Mouse (Mus musculus): ENCODE measurements at regions not wholly inside any gene's neighbourhood (a gene's known extent, or its start where the extent isn't known, plus 50 kb on each side); places are given as distances from the start of the nearest gene placed in this dataset.
A peak's percentile ranks its signal among the peaks of the same experiment; 100 is the strongest.

DNA sequence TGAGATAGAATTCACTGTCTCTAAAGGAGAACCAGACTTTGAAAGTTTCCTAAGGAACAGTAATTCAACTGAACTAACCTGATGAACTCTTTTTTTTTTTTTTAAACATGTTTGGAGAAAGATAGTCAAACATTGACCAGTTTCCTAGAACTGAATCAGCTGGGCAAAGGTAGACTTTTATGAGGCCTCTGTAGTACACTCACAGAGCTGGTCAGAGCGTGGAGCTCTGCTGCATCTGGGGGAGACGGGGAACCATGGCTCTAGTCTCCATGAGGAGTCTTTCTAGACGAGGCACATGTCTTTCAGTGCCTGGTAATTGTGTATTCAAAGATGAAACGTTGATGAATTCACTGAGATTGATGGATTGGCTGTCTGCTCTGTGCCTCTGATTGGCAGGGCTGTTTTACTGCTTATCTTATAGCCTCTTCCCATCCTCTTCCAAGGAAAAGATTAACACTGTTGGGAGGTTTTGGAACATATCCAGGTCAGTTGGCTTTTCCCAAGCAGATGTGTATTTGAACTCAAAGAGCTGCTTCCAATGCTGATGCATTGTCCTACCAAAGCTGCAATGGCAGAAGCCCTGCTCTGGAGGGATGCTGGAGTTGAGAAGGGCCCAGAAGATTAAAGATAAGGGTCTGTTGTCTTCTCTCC is 122.5 kb upstream of the Maf start:
- no peak overlapping the region for H3K4me3 ChIP-seq (ENCODE audit: low read depth, low read length)
- no peak for DNase-seq (ENCODE audit: low spot score)
- WGBS, result 64% methylated on average over 4 of the region's 4 CpGs
- H3K27ac ChIP-seq (replicated peaks; ENCODE audit: low read depth, low read length), result no peak overlapping the region
- H3K9ac ChIP-seq (ENCODE audit: low read depth, low read length), result no peak overlapping the region
- H3K36me3 ChIP-seq (ENCODE audit: control insufficient read depth, insufficient read depth, low read length), result no peaks in the 10 kb centered on the region
- no peaks in the 10 kb centered on the region for H3K9me3 ChIP-seq (ENCODE audit: control insufficient read depth, low read length)
- H3K4me1 ChIP-seq (ENCODE audit: control insufficient read depth, insufficient read depth, low read length), result peaks cover 11% of the 10 kb centered on the region
- H3K27me3 ChIP-seq (replicated peaks; ENCODE audit: control insufficient read depth, insufficient read depth, low read length), result no peaks in the 10 kb centered on the region
- no peak overlapping the region for H3K4me2 ChIP-seq (ENCODE audit: low read depth, low read length)
- ATAC-seq (ENCODE audit: low read depth), result no peak

- 72% methylated on average over 3 of the region's 3 CpGs for WGBS
- Histone ChIP-seq H3K36me3 (ENCODE audit: control insufficient read depth, insufficient read depth, low read length) (no peaks in the 10 kb centered on the region), H3K4me3 (ENCODE audit: low read depth, low read length) (no peak overlapping the region), H3K4me2 (ENCODE audit: low read depth, low read length) (no peak overlapping the region), H3K4me1 (ENCODE audit: control insufficient read depth, insufficient read depth, low read length) (peaks cover 18% of the 10 kb centered on the region), H3K9me3 (ENCODE audit: control insufficient read depth, low read length) (no peaks in the 10 kb centered on the region), H3K27me3 (replicated peaks; ENCODE audit: control insufficient read depth, insufficient read depth, low read length) (no peaks in the 10 kb centered on the region), H3K9ac (ENCODE audit: low read depth, low read length) (no peak overlapping the region), H3K27ac (replicated peaks; ENCODE audit: low read depth, low read length) (peak overlapping the region; percentile 24; the same call in 1 of the 2 replicates)
- DNase-seq (ENCODE audit: low spot score), result peak; percentile 39
- ATAC-seq (ENCODE audit: low read depth), result no peak
Measured at GRCm38 (mm10) chr8:115826516-115826915, 118.9 kb upstream of the Maf start.

- Histone ChIP-seq H3K27me3 (replicated peaks; ENCODE audit: control insufficient read depth, insufficient read depth, low read length) (no peaks in the 10 kb centered on the region), H3K36me3 (ENCODE audit: control insufficient read depth, insufficient read depth, low read length) (no peaks in the 10 kb centered on the region), H3K27ac (replicated peaks; ENCODE audit: low read depth, low read length) (0 out of 2 replicates have a peak overlapping the region, but pooled peaks have one; percentile 24), H3K9ac (ENCODE audit: low read depth, low read length) (no peak overlapping the region), H3K9me3 (ENCODE audit: control insufficient read depth, low read length) (no peaks in the 10 kb centered on the region), H3K4me1 (ENCODE audit: control insufficient read depth, insufficient read depth, low read length) (peaks cover 18% of the 10 kb centered on the region), H3K4me3 (ENCODE audit: low read depth, low read length) (no peak overlapping the region), H3K4me2 (ENCODE audit: low read depth, low read length) (no peak overlapping the region)
- 58% methylated on average over 5 of the region's 5 CpGs for WGBS
- ATAC-seq (ENCODE audit: low read depth), result no peak
- no peak for DNase-seq (ENCODE audit: low spot score)
Measured at GRCm38 (mm10) chr8:115825899-115826502, 118.4 kb upstream of the Maf start.

DNA sequence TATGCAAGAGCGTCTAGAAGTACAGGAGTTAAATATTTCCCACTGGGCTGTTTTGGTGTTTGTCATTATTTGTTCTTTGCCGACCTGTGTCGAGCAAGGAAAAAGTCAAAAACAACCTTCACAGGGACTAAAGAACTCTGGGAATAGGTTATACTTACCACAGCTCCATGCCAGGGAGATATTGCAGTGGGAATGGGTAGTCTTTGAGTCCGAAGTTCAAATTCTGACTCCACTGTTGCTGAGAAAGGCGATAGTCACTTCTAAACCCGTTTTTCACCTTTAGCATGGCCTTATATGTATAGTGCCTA is 116.8 kb upstream of the Maf start:
- H3K27me3 ChIP-seq (replicated peaks; ENCODE audit: control insufficient read depth, insufficient read depth, low read length), result no peaks in the 10 kb centered on the region
- H3K36me3 ChIP-seq (ENCODE audit: control insufficient read depth, insufficient read depth, low read length), result no peaks in the 10 kb centered on the region
- 77% methylated on average over 6 of the region's 6 CpGs for WGBS
- no peak for DNase-seq (ENCODE audit: low spot score)
- H3K9ac ChIP-seq (ENCODE audit: low read depth, low read length), result no peak overlapping the region
- no peak overlapping the region for H3K4me2 ChIP-seq (ENCODE audit: low read depth, low read length)
- no peak overlapping the region for H3K27ac ChIP-seq (replicated peaks; ENCODE audit: low read depth, low read length)
- no peak for ATAC-seq (ENCODE audit: low read depth)
- no peak overlapping the region for H3K4me3 ChIP-seq (ENCODE audit: low read depth, low read length)
- H3K4me1 ChIP-seq (ENCODE audit: control insufficient read depth, insufficient read depth, low read length), result peaks cover 18% of the 10 kb centered on the region
- no peaks in the 10 kb centered on the region for H3K9me3 ChIP-seq (ENCODE audit: control insufficient read depth, low read length)

DNA sequence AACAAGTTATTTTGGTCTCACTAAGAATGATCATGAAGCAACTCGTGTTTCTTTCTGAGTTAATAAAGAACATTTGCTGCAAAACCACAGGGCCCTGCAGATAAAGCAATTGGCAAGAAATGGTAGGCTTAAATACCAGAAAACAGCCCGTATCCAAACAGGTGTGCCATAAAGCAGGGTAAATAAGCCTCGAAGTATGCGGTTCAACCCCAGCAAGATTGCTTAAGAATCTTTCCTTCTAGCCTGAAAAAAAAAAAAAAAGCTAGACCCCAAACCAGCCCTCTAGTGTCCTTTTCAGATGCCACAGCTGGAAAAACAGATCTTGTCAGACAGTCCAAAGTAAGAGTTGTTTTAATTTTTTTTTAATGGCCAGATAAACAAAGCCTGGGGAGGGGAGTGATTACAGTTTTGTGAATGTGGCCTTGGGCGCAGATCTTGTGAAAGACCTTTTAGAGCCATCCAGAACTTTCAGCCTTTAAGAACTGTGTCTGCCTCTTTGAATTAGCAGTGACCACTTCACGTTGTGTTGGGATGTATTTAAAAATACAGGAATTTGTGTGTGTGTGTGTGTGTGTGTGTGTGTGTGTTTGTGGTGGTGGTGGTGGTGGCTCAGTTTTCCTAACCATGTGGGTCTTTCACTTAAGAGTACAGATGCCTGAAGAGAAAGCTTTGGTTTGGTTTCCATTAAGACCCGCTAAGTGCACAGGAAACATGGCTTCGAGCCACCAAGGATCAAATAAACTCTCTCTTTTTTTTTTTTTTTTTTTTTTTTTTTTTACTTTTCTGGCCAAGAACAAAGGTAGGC is 116.3 kb upstream of the Maf start:
- no peaks in the 10 kb centered on the region for H3K36me3 ChIP-seq (ENCODE audit: control insufficient read depth, insufficient read depth, low read length)
- WGBS, result 32% methylated on average over 8 of the region's 8 CpGs
- DNase-seq (ENCODE audit: low spot score), result peak; percentile 81
- no peaks in the 10 kb centered on the region for H3K27me3 ChIP-seq (replicated peaks; ENCODE audit: control insufficient read depth, insufficient read depth, low read length)
- no peaks in the 10 kb centered on the region for H3K9me3 ChIP-seq (ENCODE audit: control insufficient read depth, low read length)
- peaks cover 18% of the 10 kb centered on the region for H3K4me1 ChIP-seq (ENCODE audit: control insufficient read depth, insufficient read depth, low read length)
- no peak overlapping the region for H3K4me3 ChIP-seq (ENCODE audit: low read depth, low read length)
- H3K4me2 ChIP-seq (ENCODE audit: low read depth, low read length), result no peak overlapping the region
- H3K27ac ChIP-seq (replicated peaks; ENCODE audit: low read depth, low read length), result peak overlapping the region; percentile 21; the same call in 1 of the 2 replicates
- no peak; the same call in 1 of the 2 replicates for ATAC-seq (ENCODE audit: low read depth)
- H3K9ac ChIP-seq (ENCODE audit: low read depth, low read length), result no peak overlapping the region

- no peaks in the 10 kb centered on the region for H3K4me1 ChIP-seq (ENCODE audit: control insufficient read depth, insufficient read depth, low read length)
- DNase-seq (ENCODE audit: low spot score), result peak; percentile 20
- no peak overlapping the region for H3K9ac ChIP-seq (ENCODE audit: low read depth, low read length)
- WGBS, result 46% methylated on average over 4 of the region's 4 CpGs
- no peak overlapping the region for H3K27ac ChIP-seq (replicated peaks; ENCODE audit: low read depth, low read length)
- H3K4me3 ChIP-seq (ENCODE audit: low read depth, low read length), result no peak overlapping the region
- H3K27me3 ChIP-seq (replicated peaks; ENCODE audit: control insufficient read depth, insufficient read depth, low read length), result peaks cover 4% of the 10 kb centered on the region; the same call in 1 of the 2 replicates
- no peaks in the 10 kb centered on the region for H3K9me3 ChIP-seq (ENCODE audit: control insufficient read depth, low read length)
- no peak for ATAC-seq (ENCODE audit: low read depth)
- no peaks in the 10 kb centered on the region for H3K36me3 ChIP-seq (ENCODE audit: control insufficient read depth, insufficient read depth, low read length)
- H3K4me2 ChIP-seq (ENCODE audit: low read depth, low read length), result no peak overlapping the region
Measured at GRCm38 (mm10) chr8:115813426-115813825, 105.8 kb upstream of the Maf start.

DNA sequence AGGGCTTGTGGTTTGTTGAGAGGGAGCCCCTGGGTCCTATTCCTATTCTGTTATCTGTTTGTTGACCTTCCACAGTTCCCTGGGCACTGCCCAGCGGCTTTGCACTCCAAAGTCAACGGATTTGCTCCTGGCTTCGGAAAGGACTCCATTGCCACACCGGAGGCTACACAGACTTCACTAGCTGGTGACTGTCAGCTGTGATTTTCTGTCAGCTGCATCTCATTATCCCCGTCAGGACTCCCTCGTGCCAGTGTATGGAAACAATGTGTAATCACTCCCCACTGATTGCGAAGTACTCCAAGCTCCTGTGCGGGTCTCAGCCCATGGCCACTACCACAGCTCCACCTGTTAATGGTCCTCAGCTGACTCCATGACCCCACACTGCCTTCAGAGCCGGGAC is 99.0 kb upstream of the Maf start:
- Histone ChIP-seq H3K27ac (replicated peaks; ENCODE audit: low read depth, low read length) (0 out of 2 replicates have a peak overlapping the region, but pooled peaks have one; percentile 3), H3K4me2 (ENCODE audit: low read depth, low read length) (no peak overlapping the region)
- peak; percentile 73 for DNase-seq (ENCODE audit: low spot score)

DNA sequence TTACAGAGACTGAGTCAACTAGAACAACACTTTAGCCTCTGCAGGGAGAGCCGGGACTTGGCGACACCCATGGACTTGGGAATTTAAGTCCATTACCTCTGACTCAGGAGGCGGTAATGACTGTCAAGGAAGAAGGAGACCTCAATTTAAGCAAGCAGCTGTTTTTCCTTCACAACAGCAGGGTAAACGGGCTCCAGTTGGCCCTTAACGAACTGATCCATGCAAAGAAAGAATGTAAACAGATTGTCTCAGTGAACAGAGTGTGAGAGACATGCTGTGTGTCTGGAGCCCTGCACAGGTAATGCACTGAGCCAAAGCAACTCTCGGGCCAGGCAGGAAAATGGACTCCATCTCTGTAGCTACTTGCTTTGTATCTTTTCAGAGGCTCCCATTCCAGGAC is 98.5 kb upstream of the Maf start:
- Histone ChIP-seq H3K4me2 (ENCODE audit: low read depth, low read length) (no peak overlapping the region), H3K4me3 (ENCODE audit: low read depth, low read length) (no peak overlapping the region), H3K9ac (ENCODE audit: low read depth, low read length) (no peak overlapping the region), H3K27ac (replicated peaks; ENCODE audit: low read depth, low read length) (0 out of 2 replicates have a peak overlapping the region, but pooled peaks have one; percentile 3), H3K9me3 (ENCODE audit: control insufficient read depth, low read length) (no peaks in the 10 kb centered on the region), H3K27me3 (replicated peaks; ENCODE audit: control insufficient read depth, insufficient read depth, low read length) (no peaks in the 10 kb centered on the region), H3K4me1 (ENCODE audit: control insufficient read depth, insufficient read depth, low read length) (no peaks in the 10 kb centered on the region), H3K36me3 (ENCODE audit: control insufficient read depth, insufficient read depth, low read length) (no peaks in the 10 kb centered on the region)
- ATAC-seq (ENCODE audit: low read depth) (no peak), DNase-seq (ENCODE audit: low spot score) (peak; percentile 19)
- 60% methylated on average over 6 of the region's 6 CpGs for WGBS

More for the DNA sequence above, 99.0 kb upstream of the Maf start:
- peak; percentile 57; the same call in 1 of the 2 replicates for ATAC-seq (ENCODE audit: low read depth)
- 26% methylated on average over 9 of the region's 9 CpGs for WGBS
- Histone ChIP-seq H3K9me3 (ENCODE audit: control insufficient read depth, low read length) (no peaks in the 10 kb centered on the region), H3K36me3 (ENCODE audit: control insufficient read depth, insufficient read depth, low read length) (no peaks in the 10 kb centered on the region), H3K4me3 (ENCODE audit: low read depth, low read length) (no peak overlapping the region), H3K27me3 (replicated peaks; ENCODE audit: control insufficient read depth, insufficient read depth, low read length) (no peaks in the 10 kb centered on the region), H3K4me1 (ENCODE audit: control insufficient read depth, insufficient read depth, low read length) (no peaks in the 10 kb centered on the region), H3K9ac (ENCODE audit: low read depth, low read length) (no peak overlapping the region)
